Mouse (Mus musculus) layer of hippocampus, adult 8-10 months (tissue): Measurements from ENCODE around the gene Hist1h3a. TPM values are rescaled to one million over a fixed set of nuclear protein-coding genes. Genes with fewer than 3 reads are reported as not detected.
"Not testable (repeated sequence)": the region's sequence is repeated elsewhere in the genome, so short reads cannot be mapped to it uniquely, and the experiment has no call there.

ENCODE experiments used
- DNase-seq, 2 experiments: peaks; one replicate each; pipeline ENCODE4 v3.0.0; 2022; ENCODE audit warnings: low spot score in 2 of 2
- total RNA-seq, 4 experiments: library from RNA; stranded (reverse); gene quantifications; 2 replicates each; pipeline ENCODE4 v1.2.4; 2022

Hist1h3a gene
- total RNA-seq, 4 experiments from 2014 or later: 22.7 to 39.9 (median 29.0) TPM

- no peak for DNase-seq
Measured at GRCm38 (mm10) chr13:23743215-23743614, 19.0 kb downstream of the Hist1h3a start.

GRCm38 (mm10) chr13:23742007-23742406, 20.2 kb downstream of the Hist1h3a start:
- no peak for DNase-seq

GRCm38 (mm10) chr13:23740910-23741309, 21.3 kb downstream of the Hist1h3a start:
- DNase-seq: no peak

- DNase-seq: no peak
Measured at GRCm38 (mm10) chr13:23740256-23740840, 21.8 kb downstream of the Hist1h3a start.

GRCm38 (mm10) chr13:23739922-23740252, 22.3 kb downstream of the Hist1h3a start:
- no peak for DNase-seq

- DNase-seq: peak; percentile 95 to 97
Measured at GRCm38 (mm10) chr13:23739069-23739921, 22.9 kb downstream of the Hist1h3a start.

- peak; percentile 76 to 85 for DNase-seq
Measured at GRCm38 (mm10) chr13:23738677-23739068, 23.5 kb downstream of the Hist1h3a start, which contains the start of gene Hist1h1c. Hist1h1c (plus strand) TSS chr13:23738808.

GRCm38 (mm10) chr13:23738041-23738440, 24.1 kb downstream of the Hist1h3a start:
- no peak for DNase-seq

- no peak for DNase-seq
Measured at GRCm38 (mm10) chr13:23737091-23737490, 25.1 kb downstream of the Hist1h3a start.

- no peak for DNase-seq
Measured at GRCm38 (mm10) chr13:23732156-23732804, 29.9 kb downstream of the Hist1h3a start.

GRCm38 (mm10) chr13:23730479-23730878, 31.7 kb downstream of the Hist1h3a start:
- no peak for DNase-seq

- DNase-seq: peak in 1 of 2 experiments; percentile 1
Measured at GRCm38 (mm10) chr13:23729706-23730105, 32.5 kb downstream of the Hist1h3a start.

- peak in 1 of 2 experiments; percentile 4 for DNase-seq
Measured at GRCm38 (mm10) chr13:23729192-23729525, 33.0 kb downstream of the Hist1h3a start.

GRCm38 (mm10) chr13:23728472-23729191, 33.6 kb downstream of the Hist1h3a start:
- DNase-seq: no peak

- DNase-seq: no peak
Measured at GRCm38 (mm10) chr13:23725213-23725612, 37.0 kb downstream of the Hist1h3a start.

- DNase-seq: no peak
Measured at GRCm38 (mm10) chr13:23724239-23724638, 37.9 kb downstream of the Hist1h3a start.

- not testable (repeated sequence) for DNase-seq
Measured at GRCm38 (mm10) chr13:23717593-23718245, 44.5 kb downstream of the Hist1h3a start.

- no peak for DNase-seq
Measured at GRCm38 (mm10) chr13:23717176-23717575, 45.0 kb downstream of the Hist1h3a start.

- DNase-seq: no peak
Measured at GRCm38 (mm10) chr13:23716261-23717042, 45.7 kb downstream of the Hist1h3a start.
